Mouse (Mus musculus): ENCODE measurements around the gene Adcy5.
A peak's percentile ranks its signal among the peaks of the same experiment; 100 is the strongest.

Adcy5 gene

GRCm38 (mm10) chr16:35156832-35157231 is 2.2 kb downstream of the Adcy5 start:
- no peak for DNase-seq

GRCm38 (mm10) chr16:35159532-35159931 is 4.9 kb downstream of the Adcy5 start:
- DNase-seq, result no peak

GRCm38 (mm10) chr16:35159991-35160390 is 5.3 kb downstream of the Adcy5 start:
- no peak for DNase-seq

- no peak for DNase-seq
Observed at GRCm38 (mm10) chr16:35164361-35165224, 9.9 kb downstream of the Adcy5 start.

- DNase-seq, result no peak
Observed at GRCm38 (mm10) chr16:35165361-35165760, 10.7 kb downstream of the Adcy5 start.

GRCm38 (mm10) chr16:35165788-35166187 is 11.1 kb downstream of the Adcy5 start:
- DNase-seq, result no peak

GRCm38 (mm10) chr16:35169431-35169830 is 14.8 kb downstream of the Adcy5 start:
- peak in 1 of 2 experiments; percentile 10 for DNase-seq

GRCm38 (mm10) chr16:35172195-35172594 is 17.5 kb downstream of the Adcy5 start:
- no peak for DNase-seq

- DNase-seq, result no peak
Observed at GRCm38 (mm10) chr16:35178516-35178915, 23.8 kb downstream of the Adcy5 start.

GRCm38 (mm10) chr16:35179082-35179481 is 24.4 kb downstream of the Adcy5 start:
- DNase-seq, result peak; percentile 23 to 25

- DNase-seq, result no peak
Observed at GRCm38 (mm10) chr16:35183161-35183560, 28.5 kb downstream of the Adcy5 start.

GRCm38 (mm10) chr16:35188111-35188510 is 33.4 kb downstream of the Adcy5 start:
- DNase-seq, result no peak

- no peak for DNase-seq
Observed at GRCm38 (mm10) chr16:35189420-35190141, 34.9 kb downstream of the Adcy5 start.

GRCm38 (mm10) chr16:35190777-35191176 is 36.1 kb downstream of the Adcy5 start:
- DNase-seq, result no peak

- DNase-seq, result no peak
Observed at GRCm38 (mm10) chr16:35191271-35191670, 36.6 kb downstream of the Adcy5 start.

GRCm38 (mm10) chr16:35192471-35192870 is 37.8 kb downstream of the Adcy5 start:
- peak; percentile 77 to 80 for DNase-seq

- DNase-seq, result no peak
Observed at GRCm38 (mm10) chr16:35193357-35193756, 38.7 kb downstream of the Adcy5 start.

GRCm38 (mm10) chr16:35199721-35200431 is 45.2 kb downstream of the Adcy5 start:
- peak; percentile 73 to 80 for DNase-seq

GRCm38 (mm10) chr16:35200432-35201142 is 45.9 kb downstream of the Adcy5 start:
- DNase-seq, result no peak

GRCm38 (mm10) chr16:35201281-35201680 is 46.6 kb downstream of the Adcy5 start:
- DNase-seq, result peak in 1 of 2 experiments; percentile 17

GRCm38 (mm10) chr16:35203511-35203910 is 48.8 kb downstream of the Adcy5 start:
- no peak for DNase-seq

GRCm38 (mm10) chr16:35205681-35206080 is 51.0 kb downstream of the Adcy5 start:
- DNase-seq, result no peak

- DNase-seq, result no peak
Observed at GRCm38 (mm10) chr16:35206426-35206825, 51.7 kb downstream of the Adcy5 start.

Data from lung, adult 18-20 months (tissue).